Mouse (Mus musculus): ENCODE measurements at regions not wholly inside any gene's neighbourhood (a gene's known extent, or its start where the extent isn't known, plus 50 kb on each side); places are given as distances from the start of the nearest gene placed in this dataset.

DNA sequence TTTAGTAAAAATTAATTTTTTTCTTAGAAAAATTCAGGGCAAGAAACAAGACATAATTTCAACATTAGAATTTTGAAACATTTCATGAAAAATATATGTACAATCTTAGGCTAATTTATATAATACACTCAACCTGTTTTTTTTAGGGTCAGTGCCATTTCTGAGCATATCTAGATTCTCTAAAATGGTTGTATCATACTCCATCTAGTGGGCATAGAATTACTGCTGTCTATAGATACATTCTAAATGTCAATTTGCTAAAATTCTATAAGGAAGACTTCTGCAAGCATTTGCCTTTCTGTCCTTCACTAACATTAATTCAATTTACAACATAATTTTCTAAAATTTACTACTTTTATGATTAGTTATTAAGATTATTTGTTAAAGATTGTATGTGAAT is 507.7 kb downstream of the Zbbx start:
- peak; percentile 7 for DNase-seq
- Histone ChIP-seq H3K4me3 (ENCODE audit: low read depth, low read length) (no peak overlapping the region), H3K27ac (ENCODE audit: low read depth) (no peak overlapping the region), H3K36me3 (ENCODE audit: insufficient read depth) (no peaks in the 10 kb centered on the region), H3K4me1 (ENCODE audit: insufficient read depth) (no peaks in the 10 kb centered on the region), H3K9ac (no peak overlapping the region), H3K4me2 (no peak overlapping the region), H3K9me3 (ENCODE audit: low read depth, low read length) (no peaks in the 10 kb centered on the region), H3K27me3 (ENCODE audit: insufficient read depth, low read length) (no peaks in the 10 kb centered on the region)
- TF ChIP-seq CTCF (IDR thresholded peaks at IDR 0.05; ENCODE audit: low read depth), result no peak
- no peak for ATAC-seq (ENCODE audit: insufficient read depth)

DNA sequence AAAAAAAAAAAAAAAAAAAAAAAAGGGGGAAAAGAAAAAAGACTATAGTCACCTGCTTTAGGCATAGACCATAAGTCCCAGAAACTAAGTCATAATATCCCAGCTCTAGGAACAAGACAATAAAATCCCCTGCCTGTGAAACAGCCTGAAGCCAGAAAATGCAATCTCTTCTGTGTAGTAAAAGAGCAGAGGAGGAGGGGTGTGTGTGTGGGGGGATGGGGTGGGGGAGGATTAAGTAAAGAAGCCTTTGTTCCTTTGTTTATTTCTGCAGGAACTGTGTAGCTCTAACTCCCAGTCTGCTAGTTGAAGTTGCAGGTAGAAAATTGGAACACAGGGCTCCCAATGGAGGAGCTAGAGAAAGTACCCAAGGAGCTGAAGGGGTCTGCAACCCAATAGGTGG is 532.2 kb downstream of the Zbbx start:
- H3K9me3 ChIP-seq (ENCODE audit: low read depth, low read length), result no peaks in the 10 kb centered on the region
- no peak overlapping the region for H3K4me3 ChIP-seq (ENCODE audit: low read depth, low read length)
- no peak overlapping the region for H3K27ac ChIP-seq (ENCODE audit: low read depth)
- no peaks in the 10 kb centered on the region for H3K36me3 ChIP-seq (ENCODE audit: insufficient read depth)
- DNase-seq (no peak), ATAC-seq (ENCODE audit: insufficient read depth) (no peak)
- TF ChIP-seq CTCF (IDR thresholded peaks at IDR 0.05; ENCODE audit: low read depth), result no peak
- no peak overlapping the region for H3K4me2 ChIP-seq
- H3K27me3 ChIP-seq (ENCODE audit: insufficient read depth, low read length), result no peaks in the 10 kb centered on the region
- no peak overlapping the region for H3K9ac ChIP-seq
- H3K4me1 ChIP-seq (ENCODE audit: insufficient read depth), result no peaks in the 10 kb centered on the region

DNA sequence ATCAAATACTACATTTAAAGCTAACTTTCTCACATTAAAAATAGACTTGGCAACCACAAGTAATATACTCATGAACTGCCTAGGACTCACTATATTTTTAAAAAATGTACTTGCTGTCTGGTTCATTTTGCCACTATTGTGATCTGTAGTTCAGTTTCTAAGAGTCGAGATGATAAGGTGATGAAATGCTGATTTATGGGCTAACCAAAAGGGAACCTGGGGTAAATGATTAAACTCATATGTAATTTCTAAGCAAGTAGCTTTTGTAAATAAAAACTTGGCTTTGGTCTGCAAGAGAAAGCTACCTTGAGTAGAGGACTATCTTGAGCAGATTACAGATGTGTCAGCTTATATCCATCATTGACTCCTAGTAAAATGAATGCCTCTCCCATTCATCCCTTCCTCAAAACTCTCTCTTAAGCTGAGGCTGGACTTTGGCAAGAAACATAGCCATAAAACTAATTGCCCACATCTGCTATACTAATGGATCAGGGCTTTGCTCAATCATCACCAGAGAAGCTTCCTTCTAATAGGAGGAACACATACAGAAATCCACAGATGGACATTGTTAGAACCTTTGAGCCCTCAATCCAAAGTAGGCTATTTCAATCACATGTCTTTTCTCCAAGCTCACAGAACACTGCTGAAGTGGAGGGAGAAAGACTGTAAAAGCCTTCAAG is 563.4 kb downstream of the Zbbx start:
- H3K27ac ChIP-seq (ENCODE audit: low read depth), result no peak overlapping the region
- no peak overlapping the region for H3K9ac ChIP-seq
- 70% methylated on average over 1 of the region's 1 CpGs for WGBS
- DNase-seq, result no peak
- no peak for TF ChIP-seq CTCF (IDR thresholded peaks at IDR 0.05; ENCODE audit: low read depth)
- H3K4me3 ChIP-seq (ENCODE audit: low read depth, low read length), result no peak overlapping the region
- H3K9me3 ChIP-seq (ENCODE audit: low read depth, low read length), result no peaks in the 10 kb centered on the region
- no peaks in the 10 kb centered on the region for H3K27me3 ChIP-seq (ENCODE audit: insufficient read depth, low read length)
- H3K36me3 ChIP-seq (ENCODE audit: insufficient read depth), result no peaks in the 10 kb centered on the region
- H3K4me2 ChIP-seq, result no peak overlapping the region
- no peaks in the 10 kb centered on the region for H3K4me1 ChIP-seq (ENCODE audit: insufficient read depth)
- ATAC-seq (ENCODE audit: insufficient read depth), result no peak

DNA sequence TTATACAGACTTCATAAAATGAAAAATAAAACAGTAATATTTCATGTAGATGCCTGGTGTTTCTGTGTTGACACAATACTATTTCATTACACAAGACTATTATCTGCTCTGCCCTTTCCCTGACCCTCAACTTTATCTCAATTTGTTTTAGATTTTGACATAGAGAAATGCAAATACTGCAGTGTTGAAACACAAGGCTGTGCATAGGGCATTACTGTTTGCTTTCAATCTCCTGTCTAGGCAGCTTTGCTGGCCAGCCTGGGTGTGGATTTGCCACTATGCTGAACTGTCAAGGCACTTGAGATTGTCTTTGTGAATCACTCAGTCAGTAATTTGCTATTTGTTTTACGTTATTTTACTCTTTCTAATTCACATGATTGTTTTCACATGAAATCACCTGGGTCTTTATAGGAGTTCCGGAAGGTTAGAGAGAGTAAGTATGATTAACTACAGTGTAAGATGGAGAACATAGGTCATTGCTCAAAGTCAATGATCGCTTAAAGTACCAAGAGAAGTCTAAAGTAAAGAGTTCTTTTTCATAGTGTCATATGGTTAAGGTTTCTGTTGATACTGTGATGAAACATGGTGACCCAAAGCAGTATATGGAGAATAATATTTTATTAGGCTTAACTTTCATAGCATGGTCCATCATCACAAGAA is 576.0 kb downstream of the Zbbx start:
- 48% methylated on average over 3 of the region's 3 CpGs for WGBS
- Histone ChIP-seq H3K27me3 (ENCODE audit: insufficient read depth, low read length) (no peaks in the 10 kb centered on the region), H3K4me2 (no peak overlapping the region), H3K4me1 (ENCODE audit: insufficient read depth) (no peaks in the 10 kb centered on the region), H3K9me3 (ENCODE audit: low read depth, low read length) (no peaks in the 10 kb centered on the region), H3K36me3 (ENCODE audit: insufficient read depth) (no peaks in the 10 kb centered on the region), H3K27ac (ENCODE audit: low read depth) (no peak overlapping the region), H3K4me3 (ENCODE audit: low read depth, low read length) (no peak overlapping the region), H3K9ac (no peak overlapping the region)
- DNase-seq (peak; percentile 31), ATAC-seq (ENCODE audit: insufficient read depth) (peak; percentile 94)
- no peak for TF ChIP-seq CTCF (IDR thresholded peaks at IDR 0.05; ENCODE audit: low read depth)

DNA sequence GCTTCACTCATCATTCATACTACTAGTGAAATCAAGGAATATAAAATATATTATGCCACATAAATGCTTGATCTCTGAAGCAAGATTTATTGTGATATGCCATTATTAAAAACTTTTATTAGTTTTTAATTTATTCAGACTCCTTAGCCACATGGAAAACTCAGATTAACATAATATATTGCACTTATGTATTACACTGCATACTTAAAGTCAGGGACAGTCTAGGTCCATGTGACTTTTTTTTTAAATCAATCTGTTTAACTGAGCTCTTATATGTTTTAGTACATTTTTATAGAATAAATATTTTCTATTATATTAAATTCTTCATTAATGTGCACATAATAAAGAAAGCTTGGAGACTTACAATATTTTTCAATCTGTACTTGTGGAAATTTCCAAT is 599.7 kb downstream of the Zbbx start:
- Histone ChIP-seq H3K9ac (no peak overlapping the region), H3K9me3 (ENCODE audit: low read depth, low read length) (no peaks in the 10 kb centered on the region), H3K4me1 (ENCODE audit: insufficient read depth) (no peaks in the 10 kb centered on the region), H3K27me3 (ENCODE audit: insufficient read depth, low read length) (no peaks in the 10 kb centered on the region), H3K36me3 (ENCODE audit: insufficient read depth) (no peaks in the 10 kb centered on the region), H3K4me2 (no peak overlapping the region), H3K4me3 (ENCODE audit: low read depth, low read length) (no peak overlapping the region), H3K27ac (ENCODE audit: low read depth) (no peak overlapping the region)
- TF ChIP-seq CTCF (IDR thresholded peaks at IDR 0.05; ENCODE audit: low read depth), result no peak
- no peak for ATAC-seq (ENCODE audit: insufficient read depth)
- DNase-seq, result no peak

DNA sequence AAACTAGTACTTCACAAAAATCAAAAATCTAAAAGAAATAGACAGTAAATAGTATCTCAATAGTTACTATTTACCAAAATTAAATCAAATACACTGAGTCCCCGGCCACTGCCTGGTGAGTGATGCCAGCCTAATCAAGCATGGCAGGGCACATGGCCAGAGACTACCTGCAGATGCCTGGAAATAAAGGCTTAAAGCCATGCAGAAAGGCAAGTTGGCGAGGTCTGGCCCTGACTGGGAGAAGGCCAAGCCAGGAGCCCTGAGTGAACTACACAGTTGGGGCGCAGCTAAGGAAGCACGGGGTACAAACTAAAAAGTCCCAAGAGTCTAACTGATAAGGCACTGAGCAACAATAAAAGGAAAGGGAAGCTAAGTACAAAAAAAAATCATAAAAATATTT is 630.0 kb downstream of the Zbbx start:
- 73% methylated on average over 4 of the region's 4 CpGs for WGBS
- Histone ChIP-seq H3K36me3 (ENCODE audit: insufficient read depth) (no peaks in the 10 kb centered on the region), H3K27ac (ENCODE audit: low read depth) (no peak overlapping the region), H3K4me2 (no peak overlapping the region), H3K27me3 (ENCODE audit: insufficient read depth, low read length) (no peaks in the 10 kb centered on the region), H3K9me3 (ENCODE audit: low read depth, low read length) (no peaks in the 10 kb centered on the region), H3K4me3 (ENCODE audit: low read depth, low read length) (no peak overlapping the region), H3K9ac (no peak overlapping the region), H3K4me1 (ENCODE audit: insufficient read depth) (no peaks in the 10 kb centered on the region)
- DNase-seq, result no peak
- ATAC-seq (ENCODE audit: insufficient read depth), result no peak
- no peak for TF ChIP-seq CTCF (IDR thresholded peaks at IDR 0.05; ENCODE audit: low read depth)

DNA sequence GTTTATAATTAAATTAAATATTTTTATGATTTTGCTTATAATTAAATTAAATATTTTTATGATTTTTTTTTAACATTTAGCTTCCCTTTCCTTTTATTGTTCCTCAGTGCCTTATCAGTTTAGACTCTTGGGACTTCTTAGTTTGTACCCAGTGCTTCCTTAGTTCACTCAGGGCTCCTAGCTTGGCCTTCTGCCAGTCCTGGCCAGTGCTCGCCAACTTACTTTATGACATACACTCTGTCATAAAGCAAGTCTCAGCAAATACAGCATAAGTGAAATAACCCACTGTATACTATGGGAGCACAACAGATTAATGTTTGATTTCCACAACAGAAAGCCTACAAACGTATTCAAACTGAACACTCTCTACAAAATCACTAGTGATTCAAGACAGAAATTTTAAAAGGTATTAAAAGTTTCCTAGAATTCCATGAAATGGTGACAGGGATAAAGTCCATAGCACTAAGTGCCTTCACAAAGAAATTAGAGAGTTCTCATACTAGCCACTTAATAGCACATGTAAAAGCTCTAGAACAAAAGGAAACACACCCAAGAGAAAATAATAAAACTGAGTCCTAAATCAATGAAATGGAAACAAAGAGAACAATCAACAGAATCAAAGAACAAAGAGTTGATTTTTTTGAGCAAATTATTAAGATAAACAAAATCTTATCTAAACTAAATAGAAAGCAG is 630.7 kb downstream of the Zbbx start:
- H3K4me2 ChIP-seq, result no peak overlapping the region
- H3K4me3 ChIP-seq (ENCODE audit: low read depth, low read length), result no peak overlapping the region
- no peak for ATAC-seq (ENCODE audit: insufficient read depth)
- H3K27me3 ChIP-seq (ENCODE audit: insufficient read depth, low read length), result no peaks in the 10 kb centered on the region
- H3K36me3 ChIP-seq (ENCODE audit: insufficient read depth), result no peaks in the 10 kb centered on the region
- H3K27ac ChIP-seq (ENCODE audit: low read depth), result no peak overlapping the region
- H3K4me1 ChIP-seq (ENCODE audit: insufficient read depth), result no peaks in the 10 kb centered on the region
- TF ChIP-seq CTCF (IDR thresholded peaks at IDR 0.05; ENCODE audit: low read depth), result no peak
- 54% methylated on average over 2 of the region's 2 CpGs for WGBS
- H3K9ac ChIP-seq, result no peak overlapping the region
- DNase-seq, result peak; percentile 45
- H3K9me3 ChIP-seq (ENCODE audit: low read depth, low read length), result no peaks in the 10 kb centered on the region
